Mouse (Mus musculus) gastrocnemius, postnatal 25 days (tissue): ENCODE data around the gene Tbx6. TPM values are rescaled to one million over a fixed set of nuclear protein-coding genes. Genes with fewer than 3 reads are reported as not detected.

ENCODE experiments used
- DNase-seq: peaks from one replicate; pipeline ENCODE4 v3.0.0; 2022
- total RNA-seq, 2 experiments: library from RNA; stranded (reverse); gene quantifications; 1 replicate in 1 of 2; 2 replicates in 1 of 2; pipeline ENCODE4 v1.2.3; 2021

The Tbx6 gene
- total RNA-seq, 2 experiments from 2014 or later = 0.20 to 0.62 TPM

GRCm38 (mm10) chr7:126817595-126817994, 36.3 kb downstream of the Tbx6 start:
- DNase-seq = no peak

- no peak for DNase-seq
Measured at GRCm38 (mm10) chr7:126818818-126819217, 37.5 kb downstream of the Tbx6 start.

- DNase-seq = peak; percentile 62
Measured at GRCm38 (mm10) chr7:126821835-126822511, 40.7 kb downstream of the Tbx6 start.

GRCm38 (mm10) chr7:126822741-126823140, 41.5 kb downstream of the Tbx6 start:
- peak; percentile 23 for DNase-seq

GRCm38 (mm10) chr7:126823202-126823711, 42.0 kb downstream of the Tbx6 start:
- peak; percentile 19 for DNase-seq

- DNase-seq = no peak
Measured at GRCm38 (mm10) chr7:126823940-126824339, 42.7 kb downstream of the Tbx6 start.

GRCm38 (mm10) chr7:126825403-126825802, 44.1 kb downstream of the Tbx6 start:
- DNase-seq = no peak

- DNase-seq = no peak
Measured at GRCm38 (mm10) chr7:126825952-126826351, 44.7 kb downstream of the Tbx6 start.

GRCm38 (mm10) chr7:126831539-126831938, 50.3 kb downstream of the Tbx6 start, which contains the start of gene 4930451I11Rik:
Gene 4930451I11Rik, minus strand, starts transcription at chr7:126831639.
- DNase-seq = no peak

GRCm38 (mm10) chr7:126832036-126832598, 50.8 kb downstream of the Tbx6 start:
- DNase-seq = peak; percentile 59

GRCm38 (mm10) chr7:126833294-126833693, 52.0 kb downstream of the Tbx6 start:
- DNase-seq = no peak

Other genes starting within 250 kb of the Tbx6 start
- 100 to 1,000 TPM; 130 to 138 TPM for gene Eif3c, start 215.1 kb upstream of the Tbx6 start, total RNA-seq
- under 1 TPM; 0.26 to 0.59 TPM for gene Apobr, start 196.5 kb upstream of the Tbx6 start, total RNA-seq
- 10 to 100 TPM in 1 of 2 experiments, 1 to 10 TPM in 1; 8.8 to 10.6 TPM for gene Cln3, start 195.7 kb upstream of the Tbx6 start, total RNA-seq
- not detected for gene Il27, start 186.5 kb upstream of the Tbx6 start, total RNA-seq
- 10 to 100 TPM; 10.6 to 14.2 TPM for gene Nupr1, start 150.6 kb upstream of the Tbx6 start, total RNA-seq
- gene Sgf29, start 132.2 kb upstream of the Tbx6 start, total RNA-seq = 10 to 100 TPM; 24.0 to 25.1 TPM
- gene Sult1a1, start 105.1 kb upstream of the Tbx6 start, total RNA-seq = 10 to 100 TPM; 12.3 to 22.9 TPM
- gene Bola2, start 86.1 kb upstream of the Tbx6 start, total RNA-seq = 10 to 100 TPM; 33.1 to 37.0 TPM
- 1 to 10 TPM; 2.7 to 3.3 TPM for gene Slx1b, start 85.7 kb upstream of the Tbx6 start, total RNA-seq
- gene Coro1a, start 73.7 kb upstream of the Tbx6 start, total RNA-seq = 1 to 10 TPM; 2.1 to 3.3 TPM
- gene Mapk3, start 21.9 kb upstream of the Tbx6 start, total RNA-seq = 10 to 100 TPM; 21.4 to 23.8 TPM
- 1 to 10 TPM in 1 of 2 experiments, under 1 TPM in 1; 0.49 to 1.6 TPM for gene Gdpd3, start 15.1 kb upstream of the Tbx6 start, total RNA-seq
- gene Ypel3, start 4.5 kb upstream of the Tbx6 start, total RNA-seq = 10 to 100 TPM; 63.8 to 69.0 TPM
- gene Ppp4c, start 11.0 kb downstream of the Tbx6 start, total RNA-seq = 10 to 100 TPM; 21.7 to 26.8 TPM
- 10 to 100 TPM; 50.5 to 55.3 TPM for gene Fam57b, start 16.2 kb downstream of the Tbx6 start, total RNA-seq
- gene 4930451I11Rik, start 50.2 kb downstream of the Tbx6 start, total RNA-seq = not detected
- gene Doc2a, start 65.9 kb downstream of the Tbx6 start, total RNA-seq = not detected
- 1 to 10 TPM; 4.2 to 5.0 TPM for gene Hirip3, start 80.5 kb downstream of the Tbx6 start, total RNA-seq
- gene Ino80e, start 80.9 kb downstream of the Tbx6 start, total RNA-seq = 10 to 100 TPM; 11.2 to 11.8 TPM
- 10 to 100 TPM; 20.3 to 26.4 TPM for gene Taok2, start 103.2 kb downstream of the Tbx6 start, total RNA-seq
- gene Tmem219, start 141.4 kb downstream of the Tbx6 start, total RNA-seq = 1 to 10 TPM; 8.2 to 9.1 TPM
- 1 to 10 TPM; 1.8 to 2.2 TPM for gene Kctd13, start 147.4 kb downstream of the Tbx6 start, total RNA-seq
- gene Asphd1, start 168.1 kb downstream of the Tbx6 start, total RNA-seq = not detected
- gene Sez6l2, start 169.1 kb downstream of the Tbx6 start, total RNA-seq = 1 to 10 TPM; 1.6 to 1.7 TPM
- gene Cdipt, start 194.4 kb downstream of the Tbx6 start, total RNA-seq = 10 to 100 TPM; 30.5 to 31.2 TPM
- not detected for gene Cdiptos, start 194.6 kb downstream of the Tbx6 start, total RNA-seq
- gene Mvp, start 233.1 kb downstream of the Tbx6 start, total RNA-seq = 10 to 100 TPM; 20.4 to 23.3 TPM
- gene Pagr1b, start 235.0 kb downstream of the Tbx6 start, total RNA-seq = not detected
- 1 to 10 TPM; 2.4 to 8.7 TPM for gene Pagr1a, start 235.9 kb downstream of the Tbx6 start, total RNA-seq
- 10 to 100 TPM; 15.9 to 17.5 TPM for gene Gm42742, start 239.6 kb downstream of the Tbx6 start, total RNA-seq
- gene Prrt2, start 239.7 kb downstream of the Tbx6 start, total RNA-seq = under 1 TPM; 0.77 to 0.86 TPM
- gene Maz, start 245.6 kb downstream of the Tbx6 start, total RNA-seq = 10 to 100 TPM; 64.0 to 66.1 TPM